Mouse (Mus musculus) liver, embryonic 12.5 days (tissue): ENCODE data around the gene Myt1l. TPM values are rescaled to one million over a fixed set of nuclear protein-coding genes. Genes with fewer than 3 reads are reported as not detected.

Experiments used
- ATAC-seq: fragments of 200-750 bp; cut with Nextera tagmentation; 2 replicates; pipeline ENCODE4 v1.8.0; 2017; ENCODE audit warnings: moderate number of reproducible peaks, mild to moderate bottlenecking, moderate library complexity
- H3K27ac ChIP-seq: fragments of 300-500 bp; sonication (generic); 2 replicates; pipeline ENCODE4 v1.5.1; 2016; ENCODE audit warnings: mild to moderate bottlenecking
- H3K27me3 ChIP-seq: fragments of 300-500 bp; sonication (generic); replicated peaks from 2 replicates; pipeline ENCODE4 v1.6.1; 2016; ENCODE audit warnings: mild to moderate bottlenecking, moderate library complexity
- H3K36me3 ChIP-seq: fragments of 300-500 bp; sonication (generic); 2 replicates; pipeline ENCODE4 v1.6.1; 2016; ENCODE audit warnings: mild to moderate bottlenecking, moderate library complexity
- H3K4me1 ChIP-seq: fragments of 300-500 bp; sonication (generic); 2 replicates; pipeline ENCODE4 v1.6.1; 2016
- H3K4me2 ChIP-seq: fragments of 300-500 bp; sonication (generic); 2 replicates; pipeline ENCODE4 v1.6.1; 2016; ENCODE audit warnings: mild to moderate bottlenecking, moderate library complexity
- H3K4me3 ChIP-seq: fragments of 300-500 bp; sonication (generic); 2 replicates; pipeline ENCODE4 v1.5.1; 2016; ENCODE audit warnings: mild to moderate bottlenecking, moderate library complexity
- H3K9ac ChIP-seq: fragments of 300-500 bp; sonication (generic); 2 replicates; pipeline ENCODE4 v1.6.1; 2016; ENCODE audit warnings: mild to moderate bottlenecking, moderate library complexity
- H3K9me3 ChIP-seq: fragments of 300-500 bp; sonication (generic); replicated peaks from 2 replicates; pipeline ENCODE4 v1.6.1; 2016; ENCODE audit warnings: mild to moderate bottlenecking, moderate library complexity
- WGBS: fragments of 180-500 bp; shearing (Covaris S2); methylation state at CpG from one replicate; pipeline ENCODE4 v1.1.7; 2016; ENCODE audit not compliant: insufficient replicate concordance; 5-methylcytosine and 5-hydroxymethylcytosine counted together
- polyA plus RNA-seq: library from polyadenylated mRNA; unstranded; fragments of >200 nt; fragmentation: Nextera tagmentation; extraction: Ambion mirVana; gene quantifications from 2 replicates; pipeline ENCODE4 v1.2.1, GENCODE M21; 2016

Myt1l gene
- polyA plus RNA-seq, 1 experiment from 2014 or later, result not detected

- H3K4me2 ChIP-seq, result no peak overlapping the region
- no peaks in the 10 kb centered on the region for H3K36me3 ChIP-seq
- H3K27ac ChIP-seq, result no peak overlapping the region
- no peaks in the 10 kb centered on the region for H3K9me3 ChIP-seq
- no peak for ATAC-seq
- no peaks in the 10 kb centered on the region for H3K4me1 ChIP-seq
- H3K4me3 ChIP-seq, result no peak overlapping the region
- H3K27me3 ChIP-seq, result no peaks in the 10 kb centered on the region
- no peak overlapping the region for H3K9ac ChIP-seq
- 65% methylated on average over 11 of the region's 11 CpGs for WGBS
These were observed 111.5 kb downstream of the Myt1l start for GRCm38 (mm10) chr12:29639543-29640196.

- no peaks in the 10 kb centered on the region for H3K4me1 ChIP-seq
- WGBS, result 43% methylated on average over 1 of the region's 1 CpGs
- no peak for ATAC-seq
- no peak overlapping the region for H3K9ac ChIP-seq
- H3K27ac ChIP-seq, result no peak overlapping the region
- H3K9me3 ChIP-seq, result no peaks in the 10 kb centered on the region
- no peak overlapping the region for H3K4me3 ChIP-seq
- no peaks in the 10 kb centered on the region for H3K27me3 ChIP-seq
- H3K4me2 ChIP-seq, result no peak overlapping the region
- no peaks in the 10 kb centered on the region for H3K36me3 ChIP-seq
These were observed 112.0 kb downstream of the Myt1l start for GRCm38 (mm10) chr12:29640201-29640600.

DNA sequence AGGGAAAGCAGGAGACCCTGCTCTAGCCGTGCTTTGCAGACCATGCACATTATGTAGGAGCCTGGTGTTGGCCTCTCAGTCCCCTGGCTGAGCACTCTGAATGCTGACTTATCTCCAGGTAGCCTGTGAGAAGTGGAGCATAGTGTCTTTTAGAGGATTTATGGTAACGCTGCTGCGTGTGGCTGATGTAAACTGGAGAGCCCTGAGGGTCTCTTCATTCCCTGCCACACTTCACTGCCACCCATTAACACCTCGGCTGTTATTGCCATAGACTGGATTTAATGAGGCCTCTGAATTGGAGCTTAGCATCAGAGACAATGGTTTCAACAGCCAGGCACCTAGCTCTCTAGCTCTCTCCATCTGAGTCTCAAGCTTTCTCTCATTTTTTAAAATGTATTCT lies 114.7 kb downstream of the Myt1l start:
- H3K27ac ChIP-seq, result no peak overlapping the region
- WGBS, result 26% methylated on average over 4 of the region's 4 CpGs

GRCm38 (mm10) chr12:29644091-29644490 lies 115.9 kb downstream of the Myt1l start:
- WGBS, result 69% methylated on average over 4 of the region's 4 CpGs
- no peak overlapping the region for H3K27ac ChIP-seq
- no peak overlapping the region for H3K4me2 ChIP-seq
- no peak overlapping the region for H3K4me3 ChIP-seq
- ATAC-seq, result no peak
- H3K36me3 ChIP-seq, result no peaks in the 10 kb centered on the region
- H3K27me3 ChIP-seq, result no peaks in the 10 kb centered on the region
- H3K9me3 ChIP-seq, result no peaks in the 10 kb centered on the region
- no peaks in the 10 kb centered on the region for H3K4me1 ChIP-seq
- H3K9ac ChIP-seq, result no peak overlapping the region

More for the DNA sequence above, 114.7 kb downstream of the Myt1l start:
- no peak overlapping the region for H3K4me2 ChIP-seq
- no peak for ATAC-seq
- H3K4me3 ChIP-seq, result no peak overlapping the region
- no peaks in the 10 kb centered on the region for H3K36me3 ChIP-seq
- no peaks in the 10 kb centered on the region for H3K27me3 ChIP-seq
- no peak overlapping the region for H3K9ac ChIP-seq
- no peaks in the 10 kb centered on the region for H3K9me3 ChIP-seq
- no peaks in the 10 kb centered on the region for H3K4me1 ChIP-seq

- H3K4me1 ChIP-seq, result no peaks in the 10 kb centered on the region
- no peaks in the 10 kb centered on the region for H3K36me3 ChIP-seq
- no peak for ATAC-seq
- no peak overlapping the region for H3K4me2 ChIP-seq
- whole genome bisulfite sequencing, result 73% methylated on average over 7 of the region's 7 CpGs
- H3K9ac ChIP-seq, result no peak overlapping the region
- H3K27ac ChIP-seq, result no peak overlapping the region
- H3K9me3 ChIP-seq, result no peaks in the 10 kb centered on the region
- H3K27me3 ChIP-seq, result no peaks in the 10 kb centered on the region
- no peak overlapping the region for H3K4me3 ChIP-seq
These were observed 116.5 kb downstream of the Myt1l start for GRCm38 (mm10) chr12:29644721-29645120.

DNA sequence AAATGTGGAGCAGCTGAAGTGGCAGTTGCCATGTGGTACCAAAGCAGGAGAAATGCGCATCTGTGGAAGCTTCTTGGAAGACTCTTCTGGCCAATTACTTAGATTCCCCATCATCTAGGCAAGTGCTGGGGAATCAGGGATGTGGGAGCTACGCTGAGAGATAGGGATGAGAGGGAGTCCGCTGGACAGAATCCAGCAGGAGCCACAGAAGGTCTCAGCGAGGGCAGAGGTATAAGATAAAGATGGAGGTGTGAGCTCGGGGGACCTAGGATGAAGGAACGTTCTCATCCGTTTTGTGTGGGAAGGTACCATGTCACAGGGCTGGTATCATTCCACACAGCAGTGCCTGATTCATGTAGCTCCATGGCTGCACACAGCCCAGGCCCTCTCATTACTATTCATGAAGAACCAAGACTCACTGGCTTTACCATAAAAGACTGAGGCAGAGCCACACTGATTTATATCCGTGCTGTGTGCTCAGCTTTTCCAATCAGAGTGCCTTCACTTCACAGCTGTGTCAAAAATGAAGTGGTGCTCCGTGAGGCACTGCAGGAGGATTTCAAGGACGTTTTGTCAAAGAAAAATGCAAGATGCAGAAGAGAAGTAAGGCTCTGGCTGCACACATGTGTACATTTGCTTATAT lies 121.4 kb downstream of the Myt1l start:
- H3K9me3 ChIP-seq, result no peaks in the 10 kb centered on the region
- WGBS, result 64% methylated on average over 10 of the region's 10 CpGs
- H3K4me3 ChIP-seq, result no peak overlapping the region
- H3K27ac ChIP-seq, result no peak overlapping the region
- H3K4me1 ChIP-seq, result no peaks in the 10 kb centered on the region
- no peaks in the 10 kb centered on the region for H3K36me3 ChIP-seq
- ATAC-seq, result no peak
- no peak overlapping the region for H3K4me2 ChIP-seq
- H3K27me3 ChIP-seq, result no peaks in the 10 kb centered on the region
- no peak overlapping the region for H3K9ac ChIP-seq

GRCm38 (mm10) chr12:29652516-29652915 lies 124.3 kb downstream of the Myt1l start:
- H3K9me3 ChIP-seq, result no peaks in the 10 kb centered on the region
- H3K4me1 ChIP-seq, result no peaks in the 10 kb centered on the region
- H3K4me3 ChIP-seq, result no peak overlapping the region
- no peaks in the 10 kb centered on the region for H3K27me3 ChIP-seq
- no peaks in the 10 kb centered on the region for H3K36me3 ChIP-seq
- 43% methylated on average over 5 of the region's 5 CpGs for WGBS
- H3K4me2 ChIP-seq, result no peak overlapping the region
- no peak overlapping the region for H3K27ac ChIP-seq
- H3K9ac ChIP-seq, result no peak overlapping the region
- no peak for ATAC-seq

GRCm38 (mm10) chr12:29655197-29655632 lies 127.0 kb downstream of the Myt1l start:
- Histone ChIP-seq H3K27ac (no peak overlapping the region), H3K9me3 (no peaks in the 10 kb centered on the region), H3K27me3 (no peaks in the 10 kb centered on the region), H3K4me1 (no peaks in the 10 kb centered on the region), H3K4me3 (no peak overlapping the region), H3K9ac (no peak overlapping the region), H3K36me3 (no peaks in the 10 kb centered on the region), H3K4me2 (no peak overlapping the region)
- ATAC-seq, result no peak
- 80% methylated on average over 10 of the region's 10 CpGs for WGBS

GRCm38 (mm10) chr12:29655673-29656072 lies 127.5 kb downstream of the Myt1l start:
- H3K4me3 ChIP-seq, result no peak overlapping the region
- H3K4me1 ChIP-seq, result no peaks in the 10 kb centered on the region
- H3K27ac ChIP-seq, result no peak overlapping the region
- H3K27me3 ChIP-seq, result no peaks in the 10 kb centered on the region
- H3K9ac ChIP-seq, result no peak overlapping the region
- ATAC-seq, result no peak
- WGBS, result 58% methylated on average over 12 of the region's 12 CpGs
- no peaks in the 10 kb centered on the region for H3K9me3 ChIP-seq
- no peaks in the 10 kb centered on the region for H3K36me3 ChIP-seq
- no peak overlapping the region for H3K4me2 ChIP-seq

DNA sequence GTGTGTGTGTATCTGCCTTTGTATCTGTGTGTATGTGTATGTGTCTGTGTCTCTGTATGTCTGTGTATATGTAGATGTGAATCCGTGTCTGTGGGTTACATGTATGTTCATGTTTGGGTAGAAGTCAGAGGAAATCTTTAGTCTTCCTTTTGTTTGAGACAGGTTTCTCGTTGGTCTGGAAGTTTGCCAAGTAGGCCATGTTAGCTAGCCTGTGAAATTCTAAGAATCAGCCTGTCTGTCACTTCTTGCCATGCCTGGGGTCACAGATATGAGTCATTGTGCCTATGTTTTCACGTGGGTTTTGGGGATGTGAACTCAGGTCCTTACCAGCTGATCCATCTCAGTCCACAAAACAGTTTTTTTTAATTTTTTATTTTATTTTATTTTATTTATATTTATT lies 128.9 kb downstream of the Myt1l start:
- H3K4me2 ChIP-seq, result no peak overlapping the region
- H3K9me3 ChIP-seq, result no peaks in the 10 kb centered on the region
- no peaks in the 10 kb centered on the region for H3K36me3 ChIP-seq
- H3K27me3 ChIP-seq, result no peaks in the 10 kb centered on the region
- H3K4me1 ChIP-seq, result no peaks in the 10 kb centered on the region
- no peak overlapping the region for H3K27ac ChIP-seq
- no peak for ATAC-seq
- no peak overlapping the region for H3K4me3 ChIP-seq
- WGBS, result 48% methylated on average over 3 of the region's 3 CpGs
- H3K9ac ChIP-seq, result no peak overlapping the region

- Histone ChIP-seq H3K4me1 (no peaks in the 10 kb centered on the region), H3K4me3 (no peak overlapping the region), H3K4me2 (no peak overlapping the region), H3K27me3 (no peaks in the 10 kb centered on the region), H3K36me3 (no peaks in the 10 kb centered on the region), H3K27ac (no peak overlapping the region), H3K9me3 (no peaks in the 10 kb centered on the region), H3K9ac (no peak overlapping the region)
- WGBS, result 39% methylated on average over 2 of the region's 2 CpGs
- ATAC-seq, result no peak
These were observed 129.7 kb downstream of the Myt1l start for GRCm38 (mm10) chr12:29657870-29658269.

GRCm38 (mm10) chr12:29671984-29672383 lies 143.8 kb downstream of the Myt1l start:
- Histone ChIP-seq H3K27ac (no peak overlapping the region), H3K36me3 (no peaks in the 10 kb centered on the region), H3K27me3 (no peaks in the 10 kb centered on the region), H3K9me3 (no peaks in the 10 kb centered on the region), H3K4me2 (no peak overlapping the region), H3K4me3 (no peak overlapping the region), H3K4me1 (no peaks in the 10 kb centered on the region), H3K9ac (no peak overlapping the region)
- ATAC-seq, result no peak
- WGBS, result 71% methylated on average over 7 of the region's 7 CpGs
